Mouse (Mus musculus): ENCODE data around the gene Olfr107.

The Olfr107 gene

GRCm38 (mm10) chr17:37398926-37399325 lies at the start of gene Olfr107:
Gene Olfr107 (plus strand): TSS chr17:37399226.
- DNase-seq, result no peak

DNA sequence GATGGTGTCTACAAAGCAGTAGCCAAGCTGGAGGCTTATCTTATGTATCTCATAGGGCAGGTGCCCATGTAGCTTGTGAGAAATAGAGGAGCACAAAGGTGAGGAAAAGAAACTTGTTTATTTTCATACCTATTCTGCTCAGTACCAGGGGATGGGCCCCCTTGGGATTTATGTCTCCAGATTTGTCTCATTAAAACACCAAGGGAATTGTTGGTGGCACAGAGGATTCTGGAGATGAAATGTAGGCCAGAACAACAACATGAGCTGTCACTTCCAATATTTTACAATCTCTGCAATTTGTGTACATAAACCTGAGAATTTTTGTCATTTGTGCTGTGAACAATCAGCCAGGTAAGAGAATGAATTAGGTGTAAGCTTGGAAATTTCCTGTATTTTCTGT lies 39.7 kb upstream of the Olfr107 start, which contains the start of gene Olfr104-ps:
Olfr104-ps (plus strand) TSS at position 301 of the 400 bp plus-strand sequence.
- DNase-seq, result no peak

DNA sequence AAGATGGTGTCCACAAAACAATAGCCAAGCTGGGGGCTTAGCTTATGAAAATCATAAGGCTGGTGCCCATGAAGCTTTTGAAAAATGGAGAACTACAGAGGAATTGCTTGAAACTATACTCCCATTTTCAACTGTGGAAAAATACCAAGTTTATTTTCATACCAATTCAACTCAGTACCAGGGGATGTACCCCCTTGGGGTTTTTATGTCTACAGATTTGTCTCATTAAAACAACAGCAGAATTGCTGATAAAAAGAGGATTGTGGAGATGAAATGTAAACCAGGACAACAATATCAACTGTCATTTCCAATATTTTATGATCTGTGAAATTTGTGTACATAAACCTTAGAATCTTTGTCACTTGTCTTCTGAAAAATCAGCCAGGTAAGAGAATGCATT lies 20.3 kb upstream of the Olfr107 start, which contains the start of gene Olfr105-ps:
Olfr105-ps (plus strand) TSS at position 301 of the 400 bp plus-strand sequence.
- DNase-seq, result no peak

- DNase-seq, result no peak
These were observed 8.9 kb upstream of the Olfr107 start, which contains the start of gene Olfr106-ps for GRCm38 (mm10) chr17:37390093-37390492. Gene Olfr106-ps (plus strand): TSS chr17:37390393.

DNA sequence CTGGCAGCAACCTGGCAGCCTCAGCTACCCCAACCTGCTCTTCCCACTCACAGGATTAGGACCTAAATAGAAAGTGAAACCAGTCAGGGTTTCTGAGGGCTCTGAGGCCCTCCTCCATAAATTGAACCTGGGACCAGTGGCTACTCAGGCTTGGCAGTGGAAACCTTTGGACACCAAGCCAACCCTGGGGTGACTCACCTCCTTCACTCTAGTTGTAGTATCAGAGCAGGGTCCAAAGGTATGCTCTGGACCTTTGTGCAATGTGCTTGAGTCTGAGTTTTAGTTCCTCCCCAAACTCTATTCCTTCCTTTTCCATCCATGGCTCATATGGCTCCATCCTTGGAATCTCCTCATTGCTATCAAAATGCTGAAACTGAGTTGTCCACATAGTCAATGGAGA lies 14.4 kb downstream of the Olfr107 start:
- no peak for DNase-seq

GRCm38 (mm10) chr17:37445180-37445579 lies 46.2 kb downstream of the Olfr107 start, which contains the start of gene Olfr108:
Gene Olfr108 (plus strand): TSS chr17:37445480.
- no peak for DNase-seq
